ENCODE assay signal across 17 mouse cellular contexts in genomic region chr2:17917238-17917946, GRCm38 (mm10).
DNase-seq lines count a peak whose midpoint lies in the region; ATAC-seq and TF ChIP-seq lines count a peak whose summit lies in the region.
"Had no signal": no experiment of that assay in that cellular context is flagged by ENCODE, and none has a peak within 500 bp of the region (broad histone marks: within the 10 kb centered on the region; RNA-seq: fewer than 3 reads in every experiment).

No protein-coding gene starts in this region.

- no peak overlapping the region for H3K4me3 ChIP-seq in heart, postnatal 0 days (ENCODE audit: low read depth, low read length)
- H3K4me3 ChIP-seq in midbrain, embryonic 13.5 days (replicated peaks): no peak overlapping the region
- no peak overlapping the region for H3K4me3 ChIP-seq in midbrain, embryonic 16.5 days (ENCODE audit: low read depth, low read length)
- no peak overlapping the region for H3K4me3 ChIP-seq in embryonic facial prominence, embryonic 15.5 days (replicated peaks)
- H3K4me3 ChIP-seq: forebrain, embryonic 15.5 days; liver, embryonic 15.5 days; megakaryocyte, embryonic 14.5 days had no signal

- H3K4me1 ChIP-seq in heart, postnatal 0 days (ENCODE audit: control insufficient read depth, insufficient read depth): no peaks in the 10 kb centered on the region
- peaks cover 6% of the 10 kb centered on the region; the same call in 1 of the 2 replicates for H3K4me1 ChIP-seq in midbrain, embryonic 13.5 days (replicated peaks)
- H3K4me1 ChIP-seq in midbrain, embryonic 16.5 days (ENCODE audit: control insufficient read depth, insufficient read depth, low read length): peaks cover 3% of the 10 kb centered on the region; the same call in 1 of the 2 replicates
- H3K4me1 ChIP-seq in embryonic facial prominence, embryonic 15.5 days: peaks cover 6% of the 10 kb centered on the region
- H3K4me1 ChIP-seq: forebrain, embryonic 15.5 days; liver, embryonic 15.5 days; megakaryocyte, embryonic 14.5 days had no signal

- DNase-seq in heart, adult 11 months: peak; percentile 65
- no peak for DNase-seq in heart, postnatal 14 days
- DNase-seq in heart, postnatal 0 days (ENCODE audit: low spot score): no peak
- no peak for DNase-seq in heart, postnatal 25 days (ENCODE audit: low spot score)
- DNase-seq in adrenal gland, adult 8-10 months: no peak
- DNase-seq: cerebellum, adult 8-10 months; kidney, adult 18-20 months; lung, postnatal 10 days had no signal

- H3K27me3 ChIP-seq in heart, postnatal 0 days (ENCODE audit: control insufficient read depth, insufficient read depth, low read length): no peaks in the 10 kb centered on the region
- H3K27me3 ChIP-seq in midbrain, embryonic 13.5 days: no peaks in the 10 kb centered on the region
- no peaks in the 10 kb centered on the region for H3K27me3 ChIP-seq in midbrain, embryonic 16.5 days (ENCODE audit: control insufficient read depth, insufficient read depth, low read depth, low read length)
- no peaks in the 10 kb centered on the region for H3K27me3 ChIP-seq in embryonic facial prominence, embryonic 15.5 days
- H3K27me3 ChIP-seq: CH12.LX; forebrain, embryonic 15.5 days; liver, embryonic 15.5 days; megakaryocyte, embryonic 14.5 days had no signal

- ATAC-seq in heart, postnatal 0 days (ENCODE audit: insufficient read depth, low read depth): no peak
- ATAC-seq in midbrain, embryonic 13.5 days: peak; percentile 43; the same call in 1 of the 2 replicates
- no peak for ATAC-seq in midbrain, embryonic 16.5 days
- ATAC-seq in embryonic facial prominence, embryonic 15.5 days (ENCODE audit: insufficient number of reproducible peaks, low FRiP score, low TSS enrichment, low read depth): no peak; the same call in 1 of the 2 replicates
- ATAC-seq: activated CD4-positive, CD25-positive, alpha-beta regulatory T cell, adult 4 months; forebrain, embryonic 15.5 days; hindbrain, embryonic 16.5 days had no signal

- no peak for TF ChIP-seq EP300 in heart, postnatal 0 days (IDR thresholded peaks at IDR 0.05; ENCODE audit: low read depth)

- no peaks in the 10 kb centered on the region for H3K9me3 ChIP-seq in heart, postnatal 0 days (replicated peaks; ENCODE audit: control insufficient read depth, low read length)
- H3K9me3 ChIP-seq in midbrain, embryonic 13.5 days: no peaks in the 10 kb centered on the region
- H3K9me3 ChIP-seq in midbrain, embryonic 16.5 days (replicated peaks; ENCODE audit: control insufficient read depth, low read length, poor library complexity, severe bottlenecking): no peaks in the 10 kb centered on the region
- H3K9me3 ChIP-seq in embryonic facial prominence, embryonic 15.5 days (replicated peaks): no peaks in the 10 kb centered on the region
- H3K9me3 ChIP-seq: forebrain, embryonic 15.5 days; liver, embryonic 15.5 days had no signal

- TF ChIP-seq CTCF in heart, postnatal 0 days (IDR thresholded peaks at IDR 0.05; ENCODE audit: low read depth): no peak

- no peak overlapping the region for H3K27ac ChIP-seq in heart, postnatal 0 days (ENCODE audit: low read depth)
- no peak overlapping the region for H3K27ac ChIP-seq in midbrain, embryonic 13.5 days
- no peak overlapping the region for H3K27ac ChIP-seq in midbrain, embryonic 16.5 days (ENCODE audit: low read length)
- H3K27ac ChIP-seq in embryonic facial prominence, embryonic 15.5 days (replicated peaks): no peak overlapping the region
- H3K27ac ChIP-seq: forebrain, embryonic 15.5 days; liver, embryonic 15.5 days had no signal

- no peak overlapping the region for H3K9ac ChIP-seq in heart, postnatal 0 days (replicated peaks; ENCODE audit: low read depth, low read length)
- H3K9ac ChIP-seq in midbrain, embryonic 13.5 days (replicated peaks): no peak overlapping the region
- H3K9ac ChIP-seq in midbrain, embryonic 16.5 days (ENCODE audit: low read depth, low read length): no peak overlapping the region
- H3K9ac ChIP-seq in embryonic facial prominence, embryonic 15.5 days: no peak overlapping the region
- H3K9ac ChIP-seq: forebrain, embryonic 15.5 days; liver, embryonic 15.5 days had no signal

- peak overlapping the region; percentile 38 for H3K4me2 ChIP-seq in heart, postnatal 0 days (ENCODE audit: low read depth, low read length)
- no peak overlapping the region; the same call in 1 of the 2 replicates for H3K4me2 ChIP-seq in midbrain, embryonic 13.5 days (replicated peaks)
- H3K4me2 ChIP-seq in midbrain, embryonic 16.5 days (ENCODE audit: low read length): no peak overlapping the region
- H3K4me2 ChIP-seq in embryonic facial prominence, embryonic 15.5 days (replicated peaks): 0 out of 2 replicates have a peak overlapping the region, but pooled peaks have one; percentile 8
- H3K4me2 ChIP-seq: forebrain, embryonic 15.5 days; liver, embryonic 15.5 days had no signal

- intact Hi-C loops in heart, postnatal 14 days (cut with DNase I): no loop called here
- intact Hi-C loops in heart, postnatal 25 days (cut with DNase I): no loop called here

- WGBS in heart, postnatal 0 days: 19% methylated on average over 8 of the region's 8 CpGs
- WGBS in midbrain, embryonic 13.5 days: 28% methylated on average over 8 of the region's 8 CpGs
- WGBS in midbrain, embryonic 16.5 days: 23% methylated on average over 8 of the region's 8 CpGs
- WGBS in embryonic facial prominence, embryonic 15.5 days: 19% methylated on average over 8 of the region's 8 CpGs

- H3K36me3 ChIP-seq in heart, postnatal 0 days (replicated peaks; ENCODE audit: control insufficient read depth, insufficient read depth, low read length): no peaks in the 10 kb centered on the region
- no peaks in the 10 kb centered on the region for H3K36me3 ChIP-seq in midbrain, embryonic 13.5 days
- no peaks in the 10 kb centered on the region for H3K36me3 ChIP-seq in midbrain, embryonic 16.5 days (ENCODE audit: control insufficient read depth, insufficient read depth, low read length)
- H3K36me3 ChIP-seq in embryonic facial prominence, embryonic 15.5 days: no peaks in the 10 kb centered on the region
- H3K36me3 ChIP-seq: forebrain, embryonic 15.5 days; liver, embryonic 15.5 days had no signal

Comparison
In these comparisons a context has a peak if more than half of its experiments do, and no peak if none do; other contexts are left out.
1. H3K4me2 ChIP-seq: peak in heart, postnatal 0 days (single experiment) and embryonic facial prominence, embryonic 15.5 days (single experiment); none in midbrain, embryonic 13.5 days (single experiment) and midbrain, embryonic 16.5 days (single experiment).